Mouse (Mus musculus) liver, embryonic 14 days (tissue): ENCODE results near the gene Rtl9. TPM values are rescaled to one million over a fixed set of nuclear protein-coding genes. Genes with fewer than 3 reads are reported as not detected.

ENCODE experiments used
- polyA plus RNA-seq: library from polyadenylated mRNA; depleted of rRNA; stranded (reverse); fragments of >200 nt; gene quantifications from 2 replicates; pipeline ENCODE4 v1.2.3, GENCODE M21; 2012; rRNA removed

The Rtl9 gene
- polyA plus RNA-seq, result 0.01 TPM in 2 replicates

DNA sequence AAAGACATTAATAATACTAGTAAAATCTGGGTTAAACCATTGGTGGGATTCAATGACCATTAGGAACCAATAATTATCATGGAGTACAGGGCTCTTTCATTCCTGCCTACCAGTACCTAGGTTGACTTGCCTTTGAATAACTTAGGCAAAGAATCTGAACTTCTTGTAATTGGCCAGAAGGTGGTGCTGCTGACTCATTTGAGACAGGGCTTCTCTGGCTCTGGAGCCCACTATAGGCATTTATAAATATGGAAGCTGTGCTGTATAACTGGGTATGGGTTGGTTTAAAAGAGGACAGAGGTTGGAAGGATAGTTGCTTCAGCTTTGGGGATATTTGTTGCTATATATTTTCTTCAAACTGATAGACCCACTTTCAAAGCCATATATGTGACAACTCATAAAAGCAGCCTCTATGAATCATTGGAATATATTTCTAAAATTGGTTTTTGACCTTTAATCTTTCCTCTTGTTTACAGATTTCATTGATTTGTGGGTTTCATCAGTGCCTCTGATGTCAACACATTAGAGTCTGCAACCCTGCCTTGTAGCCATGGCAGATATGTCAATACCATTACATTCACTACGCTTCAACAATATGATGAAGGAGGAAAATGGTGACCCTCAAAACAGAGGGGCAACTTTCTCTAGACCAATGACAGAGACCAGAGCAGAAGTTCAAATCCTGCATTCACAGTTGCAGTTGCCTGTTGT lies at the start of gene Rtl9:
Gene Rtl9, plus strand, starts transcription at position 551 of the 711 bp plus-strand sequence.

Other genes starting within 250 kb of the Rtl9 start
- 4.4 and 6.2 TPM in 2 replicates for gene Ammecr1, start 132.9 kb upstream of the Rtl9 start, polyA plus RNA-seq